Mouse (Mus musculus): Measurements from ENCODE around the gene Vps33a. TPM values are rescaled to one million over a fixed set of nuclear protein-coding genes. Genes with fewer than 3 reads are reported as not detected.

Gene Vps33a
- 36.7 and 38.2 TPM in 2 replicates for polyA plus RNA-seq (2012; rRNA removed)

DNA sequence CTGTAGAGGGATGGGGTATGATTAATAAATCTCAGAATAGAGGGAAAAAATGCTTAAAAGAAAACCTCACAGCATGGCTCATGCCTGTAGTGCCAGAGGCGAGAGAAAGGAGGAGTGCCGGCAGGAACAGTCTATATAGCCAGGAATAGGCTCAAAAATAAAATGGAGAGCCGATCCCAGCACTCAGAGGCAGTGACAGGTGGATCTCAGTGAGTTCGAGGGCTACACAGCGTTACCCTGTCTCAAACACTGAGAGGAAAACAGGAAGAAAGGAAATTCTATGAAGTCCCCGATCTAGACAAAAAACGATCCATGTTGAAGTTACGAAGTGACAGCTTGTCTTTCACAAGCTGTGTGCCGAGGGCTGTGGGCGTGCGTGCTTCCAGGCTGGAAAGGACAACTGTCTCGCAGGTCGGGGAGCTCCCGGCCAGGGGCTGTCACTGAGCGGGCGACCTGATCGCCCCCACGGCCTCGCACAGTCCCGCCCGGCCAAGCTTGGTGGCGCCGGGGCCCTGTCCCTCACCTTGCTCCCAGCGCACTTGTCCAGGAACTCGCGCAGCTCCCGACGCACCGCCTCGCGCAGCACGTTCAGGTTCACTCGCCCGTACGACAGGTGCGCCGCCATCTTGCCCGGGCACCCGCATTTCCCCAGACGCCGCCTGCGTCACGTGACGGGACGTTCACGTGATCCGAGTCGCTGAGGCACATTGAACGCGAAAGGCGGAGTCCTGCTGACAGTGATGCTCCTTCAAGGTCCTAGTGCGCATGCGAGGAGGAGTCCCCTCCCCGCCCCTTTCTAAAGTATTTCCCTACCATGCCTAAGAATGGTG lies at the start of gene Vps33a:
Gene Vps33a (minus strand): TSS at position 682 of the 830 bp plus-strand sequence.

DNA sequence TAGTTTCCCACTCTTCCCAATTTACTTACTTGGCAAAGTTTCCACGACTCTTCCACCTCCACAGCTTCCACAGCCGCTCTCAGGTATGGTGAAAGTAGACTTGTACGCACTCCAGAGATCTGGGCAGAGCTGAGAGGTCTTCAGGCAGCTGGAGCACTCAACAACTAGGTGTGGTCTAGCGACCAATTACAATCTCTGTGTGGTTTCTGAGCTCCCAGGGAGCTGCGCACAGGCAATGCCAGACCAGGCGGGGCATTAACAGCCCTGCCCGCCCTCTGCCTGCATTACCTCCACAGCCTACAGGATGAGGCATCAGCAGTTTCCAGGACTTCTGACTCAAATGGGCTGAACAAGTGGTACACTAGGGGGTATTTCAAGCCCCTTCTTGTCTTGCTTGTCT lies 47.6 kb downstream of the Vps33a start, which contains the start of gene Gm49027:
Gene Gm49027 (minus strand): TSS at position 208 of the 400 bp plus-strand sequence.

DNA sequence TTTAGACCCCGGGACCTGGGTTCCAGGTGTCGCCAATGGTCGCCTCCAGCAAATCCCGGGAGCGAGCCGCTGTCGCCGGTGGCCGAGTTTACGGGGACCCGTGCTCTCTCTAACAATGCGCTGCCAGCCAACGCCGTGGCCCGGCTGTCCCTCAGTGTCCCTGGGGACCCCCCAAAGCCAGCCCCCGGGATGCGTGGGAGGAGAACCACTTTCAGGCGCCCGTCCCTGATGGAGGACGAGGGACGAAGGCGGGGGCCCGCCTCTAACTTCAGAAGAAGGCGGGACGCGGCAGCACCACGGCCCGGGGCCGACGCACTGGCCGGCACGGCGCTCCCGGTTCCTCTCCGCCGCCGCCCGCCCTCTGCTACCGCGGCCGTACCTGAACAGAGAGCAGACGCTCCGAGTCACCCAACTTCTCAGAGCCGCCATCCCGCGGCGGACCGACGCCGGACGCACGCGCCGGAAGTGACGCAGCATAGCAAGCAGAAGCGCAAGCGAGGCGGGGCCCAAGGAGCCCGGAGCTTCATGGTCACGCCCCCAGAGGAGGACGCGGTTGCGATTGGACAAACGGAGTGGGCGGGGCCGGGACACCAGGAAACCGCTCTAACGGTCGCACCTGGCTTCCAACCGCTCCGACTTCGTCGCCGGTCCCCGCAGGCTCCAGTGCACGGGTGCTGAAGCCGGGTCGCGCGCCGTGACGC lies 49.0 kb downstream of the Vps33a start, which contains the start of gene Diablo:
Gene Diablo (minus strand): TSS at position 485 of the 701 bp plus-strand sequence.

GRCm38 (mm10) chr5:123510160-123510559 lies 62.7 kb downstream of the Vps33a start, which contains the start of gene B3gnt4:
TSS of gene B3gnt4 (plus strand) at chr5:123510460.

DNA sequence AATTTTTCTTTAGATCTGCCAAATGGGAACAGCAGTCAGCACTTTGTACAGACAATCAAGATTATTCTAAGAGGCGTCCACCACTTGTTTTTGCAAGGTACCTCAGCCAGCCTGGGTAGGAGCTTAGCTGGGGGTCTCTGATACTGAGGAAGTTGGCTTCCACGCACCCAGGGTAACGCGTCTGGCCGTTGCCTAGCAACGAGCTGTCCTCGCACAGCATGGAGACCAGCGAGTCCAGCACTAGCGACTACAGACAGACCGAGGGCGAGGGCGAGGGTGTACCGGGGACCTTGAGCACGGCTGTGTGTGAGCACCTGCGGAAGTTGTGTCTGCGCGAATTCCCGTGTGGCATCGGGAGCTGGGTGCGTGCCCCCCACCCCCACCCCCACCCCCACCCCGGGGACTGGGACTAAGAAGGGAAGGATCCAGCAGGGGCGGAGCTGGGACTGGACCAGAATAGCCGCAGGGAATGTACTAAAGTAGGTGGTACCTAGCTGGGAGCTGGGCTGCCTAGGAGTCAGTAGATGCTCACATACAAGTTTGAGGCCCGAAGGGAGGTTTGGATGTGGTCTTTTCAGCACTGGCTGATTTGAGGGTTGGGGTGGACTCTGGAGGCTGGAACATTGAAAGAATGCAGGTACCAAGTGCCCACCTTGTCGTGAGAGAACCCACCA lies 83.6 kb downstream of the Vps33a start, which contains the start of the genes Lrrc43 and Il31:
Gene Lrrc43 (plus strand): TSS at position 194 of the 674 bp plus-strand sequence.
Gene Il31 (minus strand): TSS at position 378 of the 674 bp plus-strand sequence.

Other genes with a start within 250 kb of the Vps33a start
- gene Bcl7a, start 229.2 kb downstream of the Vps33a start, polyA plus RNA-seq (2012; rRNA removed), result 33.4 and 41.3 TPM in 2 replicates
- 27.4 and 27.7 TPM in 2 replicates for gene Mlxip, start 178.2 kb downstream of the Vps33a start, polyA plus RNA-seq (2012; rRNA removed)
- 0.84 and 1.1 TPM in 2 replicates for gene Lrrc43, start 83.7 kb downstream of the Vps33a start, polyA plus RNA-seq (2012; rRNA removed)
- not detected in 2 replicates for gene Il31, start 83.5 kb downstream of the Vps33a start, polyA plus RNA-seq (2012; rRNA removed)
- gene B3gnt4, start 62.6 kb downstream of the Vps33a start, polyA plus RNA-seq (2012; rRNA removed), result 3.0 and 3.1 TPM in 2 replicates
- 91.4 and 98.8 TPM in 2 replicates for gene Diablo, start 48.9 kb downstream of the Vps33a start, polyA plus RNA-seq (2012; rRNA removed)
- 8.7 and 12.9 TPM in 2 replicates for gene Gm49027, start 47.5 kb downstream of the Vps33a start, polyA plus RNA-seq (2012; rRNA removed)
- 90.5 and 98.9 TPM in 2 replicates for gene Clip1, start 111.6 kb upstream of the Vps33a start, polyA plus RNA-seq (2012; rRNA removed)
- gene Zcchc8, start 148.1 kb upstream of the Vps33a start, polyA plus RNA-seq (2012; rRNA removed), result 76.6 and 77.2 TPM in 2 replicates
- gene Rsrc2, start 176.4 kb upstream of the Vps33a start, polyA plus RNA-seq (2012; rRNA removed), result 117 and 121 TPM in 2 replicates
- gene Kntc1, start 176.7 kb upstream of the Vps33a start, polyA plus RNA-seq (2012; rRNA removed), result 5.1 and 6.6 TPM in 2 replicates